Mouse (Mus musculus) ovary, adult 2 months (tissue): Measurements from ENCODE around the gene Paqr6. TPM values are rescaled to one million over a fixed set of nuclear protein-coding genes. Genes with fewer than 3 reads are reported as not detected.

ENCODE experiments used
- polyA plus RNA-seq: library from polyadenylated mRNA; depleted of rRNA; stranded (reverse); fragments of >200 nt; gene quantifications from 2 replicates; pipeline ENCODE4 v1.2.3, GENCODE M21; 2012; rRNA removed

The Paqr6 gene
- 35.6 and 45.5 TPM in 2 replicates for polyA plus RNA-seq

GRCm38 (mm10) chr3:88364337-88364736 lies at the start of gene Paqr6:
TSS of gene Paqr6 (plus strand) at chr3:88364584.

GRCm38 (mm10) chr3:88324951-88325405 lies 39.4 kb upstream of the Paqr6 start, which contains the start of gene Glmp:
TSS of gene Glmp (plus strand) at chr3:88325023.

GRCm38 (mm10) chr3:88336058-88337013 lies 28.0 kb upstream of the Paqr6 start, which contains the start of the genes Tmem79 and Smg5:
TSS of gene Tmem79 (minus strand) at chr3:88336148.
TSS of gene Smg5 (plus strand) at chr3:88336260.

GRCm38 (mm10) chr3:88372643-88373042 lies 8.3 kb downstream of the Paqr6 start, which contains the start of gene Bglap3:
TSS of gene Bglap3 (minus strand) at chr3:88372743.

GRCm38 (mm10) chr3:88378599-88378998 lies 14.2 kb downstream of the Paqr6 start, which contains the start of gene Bglap2:
TSS of gene Bglap2 (minus strand) at chr3:88378699.

GRCm38 (mm10) chr3:88384364-88384763 lies 20.0 kb downstream of the Paqr6 start, which contains the start of gene Bglap:
TSS of gene Bglap (minus strand) at chr3:88384464.

GRCm38 (mm10) chr3:88409741-88410644 lies 45.6 kb downstream of the Paqr6 start, which contains the start of gene Pmf1:
TSS of gene Pmf1 (minus strand) at chr3:88410331.

Other genes with a start within 250 kb of the Paqr6 start
- 96.5 and 141 TPM in 2 replicates for gene Mef2d, start 222.2 kb upstream of the Paqr6 start, polyA plus RNA-seq
- gene Rhbg, start 109.9 kb upstream of the Paqr6 start, polyA plus RNA-seq, result 2.0 TPM in 2 replicates
- 0.13 and 0.24 TPM in 2 replicates for gene Gm38392, start 77.4 kb upstream of the Paqr6 start, polyA plus RNA-seq
- 3.0 and 4.3 TPM in 2 replicates for gene Tsacc, start 67.6 kb upstream of the Paqr6 start, polyA plus RNA-seq
- gene Cct3, start 67.5 kb upstream of the Paqr6 start, polyA plus RNA-seq, result 186 and 218 TPM in 2 replicates
- 167 and 226 TPM in 2 replicates for gene Glmp, start 39.6 kb upstream of the Paqr6 start, polyA plus RNA-seq
- gene Tmem79, start 28.4 kb upstream of the Paqr6 start, polyA plus RNA-seq, result 11.4 and 14.7 TPM in 2 replicates
- 91.2 and 94.9 TPM in 2 replicates for gene Smg5, start 28.3 kb upstream of the Paqr6 start, polyA plus RNA-seq
- gene Bglap3, start 8.2 kb downstream of the Paqr6 start, polyA plus RNA-seq, result 0.33 and 0.38 TPM in 2 replicates
- gene Bglap2, start 14.1 kb downstream of the Paqr6 start, polyA plus RNA-seq, result not detected in 2 replicates
- not detected in 2 replicates for gene Bglap, start 19.9 kb downstream of the Paqr6 start, polyA plus RNA-seq
- 107 and 123 TPM in 2 replicates for gene Pmf1, start 45.7 kb downstream of the Paqr6 start, polyA plus RNA-seq
- 31.8 and 37.9 TPM in 2 replicates for gene Slc25a44, start 60.6 kb downstream of the Paqr6 start, polyA plus RNA-seq
- gene Sema4a, start 96.6 kb downstream of the Paqr6 start, polyA plus RNA-seq, result 40.9 and 48.8 TPM in 2 replicates
- 370 and 373 TPM in 2 replicates for gene Lmna, start 145.4 kb downstream of the Paqr6 start, polyA plus RNA-seq
- 17.5 and 19.7 TPM in 2 replicates for gene Mex3a, start 167.8 kb downstream of the Paqr6 start, polyA plus RNA-seq
- gene Rab25, start 183.7 kb downstream of the Paqr6 start, polyA plus RNA-seq, result 41.8 and 42.1 TPM in 2 replicates
- gene Lamtor2, start 188.5 kb downstream of the Paqr6 start, polyA plus RNA-seq, result 134 and 152 TPM in 2 replicates
- gene Ubqln4, start 189.2 kb downstream of the Paqr6 start, polyA plus RNA-seq, result 89.1 and 108 TPM in 2 replicates
- 219 and 314 TPM in 2 replicates for gene Ssr2, start 211.3 kb downstream of the Paqr6 start, polyA plus RNA-seq
- 83.5 and 83.9 TPM in 2 replicates for gene Arhgef2, start 241.4 kb downstream of the Paqr6 start, polyA plus RNA-seq